Mouse (Mus musculus) MEL (cell line): ENCODE measurements around the gene Atp6v0b. TPM values are rescaled to one million over a fixed set of nuclear protein-coding genes. Genes with fewer than 3 reads are reported as not detected.

Experiments used
- DNase-seq: peaks from one replicate; pipeline ENCODE4 v3.0.0; 2011; ENCODE audit warnings: low read depth, low spot score
- H3K27ac ChIP-seq: 2 replicates; pipeline ENCODE4 v1.5.1; 2012; ENCODE audit warnings: low read depth, mild to moderate bottlenecking, control low read depth, low read length, moderate library complexity; ENCODE audit not compliant: control insufficient read depth
- H3K27me3 ChIP-seq, 2 experiments: fragments of 150-350 bp in 1 of 2; sonication (generic) in 1 of 2; 2 replicates each; pipeline ENCODE4 v1.6.1; 2012; ENCODE audit warnings: low read length in 2 of 2, mild to moderate bottlenecking in 2 of 2, improper control_type of control experiment in 1 of 2, moderate library complexity in 1 of 2; ENCODE audit not compliant: insufficient read depth in 2 of 2, control insufficient read depth in 1 of 2
- H3K36me3 ChIP-seq, 2 experiments: 2 replicates each; pipeline ENCODE4 v1.6.1; 2012 to 2014; ENCODE audit warnings: low read length in 2 of 2, improper control_type of control experiment in 1 of 2, inconsistent platforms in 1 of 2, mild to moderate bottlenecking in 1 of 2; ENCODE audit not compliant: insufficient read depth in 2 of 2, control insufficient read depth in 1 of 2
- H3K4me1 ChIP-seq, 2 experiments: fragments of 150-350 bp in 1 of 2; sonication (generic) in 1 of 2; 2 replicates each; pipeline ENCODE4 v1.6.1; 2012; ENCODE audit warnings: low read length in 2 of 2, improper control_type of control experiment in 1 of 2, mild to moderate bottlenecking in 1 of 2; ENCODE audit not compliant: insufficient read depth in 2 of 2, control insufficient read depth in 1 of 2
- H3K4me3 ChIP-seq, 2 experiments: fragments of 150-350 bp in 1 of 2; sonication (generic) in 1 of 2; 2 replicates each; pipeline ENCODE4 v1.5.1; 2012; ENCODE audit warnings: low read depth in 2 of 2, low read length in 2 of 2, mild to moderate bottlenecking in 2 of 2, moderate library complexity in 2 of 2, control low read depth in 1 of 2, improper control_type of control experiment in 1 of 2; ENCODE audit not compliant: control insufficient read depth in 1 of 2, insufficient read depth in 1 of 2
- H3K79me2 ChIP-seq: 2 replicates; pipeline ENCODE4 v1.6.1; 2012; ENCODE audit warnings: mild to moderate bottlenecking, low read length, moderate library complexity; ENCODE audit not compliant: control insufficient read depth, poor library complexity, insufficient read depth
- H3K9ac ChIP-seq: 2 replicates; pipeline ENCODE4 v1.6.1; 2012; ENCODE audit warnings: low read depth, mild to moderate bottlenecking, control low read depth, low read length, moderate library complexity; ENCODE audit not compliant: control insufficient read depth, poor library complexity, severe bottlenecking
- H3K9me3 ChIP-seq: fragments of 150-350 bp; sonication (generic); replicated peaks from 2 replicates; pipeline ENCODE4 v1.6.1; 2012; ENCODE audit warnings: mild to moderate bottlenecking, low read length, improper control_type of control experiment, moderate library complexity; ENCODE audit not compliant: insufficient read depth
- CHD1 ChIP-seq: IDR thresholded peaks from 2 replicates; pipeline ENCODE4 v1.6.1; 2012; ENCODE audit warnings: low read depth, mild to moderate bottlenecking, inconsistent platforms, low read length, improper control_type of control experiment
- CTCF ChIP-seq, 3 experiments: IDR thresholded peaks in 2 of 3; conservative IDR thresholded peaks in 1 of 3; 2 replicates each; pipeline ENCODE4 v1.5.1; 2011 to 2012; ENCODE audit warnings: low read length in 3 of 3, low read depth in 2 of 3, mild to moderate bottlenecking in 2 of 3, improper control_type of control experiment in 1 of 3, inconsistent platforms in 1 of 3, mixed read lengths in 1 of 3, moderate library complexity in 1 of 3; ENCODE audit not compliant: control insufficient read depth in 1 of 3, insufficient read depth in 1 of 3, poor library complexity in 1 of 3, severe bottlenecking in 1 of 3
- EP300 ChIP-seq, 2 experiments: IDR thresholded peaks; 2 replicates each; pipeline ENCODE4 v1.6.1; 2011; ENCODE audit warnings: improper control_type of control experiment in 2 of 2, low read length in 2 of 2, low read depth in 1 of 2, mild to moderate bottlenecking in 1 of 2
- ETS1 ChIP-seq: IDR thresholded peaks from 2 replicates; pipeline ENCODE4 v1.6.1; 2012; ENCODE audit warnings: low read depth, mild to moderate bottlenecking, inconsistent platforms, low read length, improper control_type of control experiment, moderate library complexity
- GABPA ChIP-seq: IDR thresholded peaks from 2 replicates; pipeline ENCODE4 v1.6.1; 2012; ENCODE audit warnings: low read depth, mild to moderate bottlenecking, inconsistent platforms, low read length, improper control_type of control experiment, moderate library complexity
- GATA1 ChIP-seq: IDR thresholded peaks from 2 replicates; pipeline ENCODE4 v1.6.1; 2011; ENCODE audit warnings: low read depth, low read length, improper control_type of control experiment
- JUND ChIP-seq: IDR thresholded peaks from 2 replicates; pipeline ENCODE4 v1.6.1; 2011; ENCODE audit warnings: low read depth, mild to moderate bottlenecking, improper control_type of control experiment, low read length
- MAX ChIP-seq: IDR thresholded peaks from 2 replicates; pipeline ENCODE4 v1.6.1; 2011; ENCODE audit warnings: low read length, improper control_type of control experiment
- MXI1 ChIP-seq: IDR thresholded peaks from 2 replicates; pipeline ENCODE4 v1.6.1; 2011; ENCODE audit warnings: mild to moderate bottlenecking, low read depth, low read length, improper control_type of control experiment
- MYB ChIP-seq: IDR thresholded peaks from 2 replicates; pipeline ENCODE4 v1.6.1; 2011; ENCODE audit warnings: mild to moderate bottlenecking, low read depth, low read length, improper control_type of control experiment
- NELFE ChIP-seq: IDR thresholded peaks from 2 replicates; pipeline ENCODE4 v1.6.1; 2011; ENCODE audit warnings: low read depth, low read length, improper control_type of control experiment
- POLR2AphosphoS2 ChIP-seq: IDR thresholded peaks from 2 replicates; pipeline ENCODE4 v1.6.1; 2011; ENCODE audit warnings: low read length, improper control_type of control experiment
- POLR2AphosphoS5 ChIP-seq: IDR thresholded peaks from 2 replicates; pipeline ENCODE4 v1.6.1; 2012; ENCODE audit warnings: low read depth, borderline replicate concordance, mild to moderate bottlenecking, inconsistent platforms, low read length, moderate library complexity, mixed read lengths
- RCOR1 ChIP-seq: IDR thresholded peaks from 2 replicates; pipeline ENCODE4 v1.6.1; 2012; ENCODE audit warnings: low read depth, mild to moderate bottlenecking, inconsistent platforms, low read length, improper control_type of control experiment
- SIN3A ChIP-seq: IDR thresholded peaks from 2 replicates; pipeline ENCODE4 v1.6.1; 2012; ENCODE audit warnings: low read length, improper control_type of control experiment, inconsistent platforms
- SMC3 ChIP-seq: IDR thresholded peaks from 2 replicates; pipeline ENCODE4 v1.6.1; 2011; ENCODE audit warnings: low read depth, low read length, improper control_type of control experiment
- TAL1 ChIP-seq: IDR thresholded peaks from 2 replicates; pipeline ENCODE4 v1.6.1; 2012; ENCODE audit warnings: mild to moderate bottlenecking, inconsistent platforms, low read length, moderate library complexity, mixed read lengths
- TBP ChIP-seq: IDR thresholded peaks from 2 replicates; pipeline ENCODE4 v1.8.0; 2011; ENCODE audit warnings: low read depth, low read length, improper control_type of control experiment
- TCF12 ChIP-seq: IDR thresholded peaks from 2 replicates; pipeline ENCODE4 v1.6.1; 2014; ENCODE audit warnings: low read depth, mild to moderate bottlenecking, inconsistent platforms, low read length, improper control_type of control experiment, moderate library complexity
- UBTF ChIP-seq: IDR thresholded peaks from 2 replicates; pipeline ENCODE4 v1.6.1; 2012; ENCODE audit warnings: low read depth, mild to moderate bottlenecking, inconsistent platforms, low read length, improper control_type of control experiment, moderate library complexity, borderline replicate concordance; ENCODE audit not compliant: insufficient read depth
- USF1 ChIP-seq: IDR thresholded peaks from 2 replicates; pipeline ENCODE4 v1.6.1; 2014; ENCODE audit warnings: low read depth, mild to moderate bottlenecking, inconsistent platforms, low read length, improper control_type of control experiment, moderate library complexity
- ZC3H11A ChIP-seq: IDR thresholded peaks from 2 replicates; pipeline ENCODE4 v1.6.1; 2012; ENCODE audit warnings: low read depth, mild to moderate bottlenecking, inconsistent platforms, low read length, improper control_type of control experiment
- ZMIZ1 ChIP-seq: IDR thresholded peaks from 2 replicates; pipeline ENCODE4 v1.6.1; 2012; ENCODE audit warnings: low read depth, mild to moderate bottlenecking, inconsistent platforms, low read length, improper control_type of control experiment, moderate library complexity
- polyA plus RNA-seq, 2 experiments: library from polyadenylated mRNA; stranded (reverse) in 1 of 2; unstranded in 1 of 2; fragments of >175 nt in 1 of 2; fragments of >200 nt in 1 of 2; gene quantifications; 2 replicates each; pipeline versions ENCODE4 v1.2.1 to v1.2.4; 2012; ENCODE audit warnings: low replicate concordance in 2 of 2, low read depth in 1 of 2; ENCODE audit not compliant: insufficient read length in 2 of 2, insufficient read depth in 1 of 2, missing spikeins in 1 of 2
- total RNA-seq: library from RNA; depleted of rRNA; stranded (reverse); fragments of 300-350 nt; gene quantifications from 2 replicates; pipeline ENCODE4 v1.2.3, GENCODE M21; 2012

The Atp6v0b gene
- total and polyA plus RNA-seq, 3 experiments = 286 to 343 TPM; not detected in 1

GRCm38 (mm10) chr4:117836204-117836767, 50.8 kb downstream of the Atp6v0b start (continued):
- TF ChIP-seq NELFE = 0 out of 2 replicates have a peak, but pooled peaks have one; percentile 11
- peak; percentile 61 for TF ChIP-seq ETS1
- TF ChIP-seq USF1 = peak; percentile 76
- peak; percentile 96 for TF ChIP-seq MXI1
- no peak for TF ChIP-seq TBP
- TF ChIP-seq POLR2AphosphoS2 = no peak; the same call in 1 of the 2 replicates
- TF ChIP-seq GABPA = no peak
- TF ChIP-seq JUND = no peak
- TF ChIP-seq SMC3 = no peak

GRCm38 (mm10) chr4:117835531-117836111, 51.5 kb downstream of the Atp6v0b start:
- Histone ChIP-seq H3K4me1 (peaks cover 36 to 49% of the 10 kb centered on the region in 2 experiments), H3K36me3 (peaks cover 0 to 41% of the 10 kb centered on the region in 2 experiments; a peak in 2 of 4 replicates)
- TF ChIP-seq ZMIZ1 (no peak), UBTF (peak; percentile 89; the same call in 1 of the 2 replicates), EP300 (IDR thresholded peaks at IDR 0.05; ENCODE audit: low read depth in 1 of 2, low read length in 2 of 2) (peak; percentile 11 to 75; a peak in 3 of 4 replicates), TCF12 (peak; percentile 77), POLR2AphosphoS5 (peak; percentile 90), TBP (0 out of 2 replicates have a peak, but pooled peaks have one; percentile 53), CHD1 (no peak), CTCF (IDR thresholded peaks at IDR 0.05 in 2 of 3, conservative IDR thresholded peaks at IDR 0.05 in 1 of 3; ENCODE audit: control insufficient read depth in 1 of 3, insufficient read depth in 1 of 3, low read depth in 2 of 3, low read length in 3 of 3, poor library complexity in 1 of 3, severe bottlenecking in 1 of 3) (no peak), ZC3H11A (no peak), MYB (no peak), TAL1 (peak; percentile 83), MAX (peak; percentile 63), RCOR1 (no peak; the same call in 1 of the 2 replicates), GATA1 (peak; percentile 46; the same call in 1 of the 2 replicates), NELFE (peak; percentile 35; the same call in 1 of the 2 replicates), SIN3A (peak; percentile 74), ETS1 (peak; percentile 41)
- TF ChIP-seq, all 39 proteins: peak for 11
- Histone ChIP-seq H3K4me3 (peak overlapping the region; percentile 65 to 100), H3K27ac (peak overlapping the region; percentile 78), H3K9me3 (no peaks in the 10 kb centered on the region), H3K27me3 (no peaks in the 10 kb centered on the region), H3K9ac (peak overlapping the region; percentile 72), H3K79me2 (peaks cover 3% of the 10 kb centered on the region; the same call in 1 of the 2 replicates)
- peak; percentile 78 for DNase-seq
